Mouse (Mus musculus) brown adipose tissue, adult 24 weeks (tissue): ENCODE results near the gene Zfp768. TPM values are rescaled to one million over a fixed set of nuclear protein-coding genes. Genes with fewer than 3 reads are reported as not detected.
"Not testable (repeated sequence)": the region's sequence is repeated elsewhere in the genome, so short reads cannot be mapped to it uniquely, and the experiment has no call there.

ENCODE experiments used
- H3K27ac ChIP-seq: fragments of 200-500 bp; replicated peaks from 2 replicates; pipeline ENCODE4 v1.5.1; 2012; ENCODE audit warnings: low read depth, mild to moderate bottlenecking, low read length
- H3K4me1 ChIP-seq: fragments of 200-500 bp; 2 replicates; pipeline ENCODE4 v1.6.1; 2012; ENCODE audit warnings: low read length, mixed read lengths; ENCODE audit not compliant: control insufficient read depth, insufficient read depth, insufficient read length
- H3K4me3 ChIP-seq: fragments of 200-500 bp; 2 replicates; pipeline ENCODE4 v1.5.1; 2012; ENCODE audit warnings: low read depth, mild to moderate bottlenecking, low read length, moderate library complexity; ENCODE audit not compliant: insufficient read depth
- polyA plus RNA-seq: library from polyadenylated mRNA; stranded (reverse); fragments of >200 nt; gene quantifications from 2 replicates; pipeline ENCODE4 v1.2.4, GENCODE M21; 2012; ENCODE audit not compliant: missing spikeins, insufficient read depth, insufficient read length

Gene Zfp768
- polyA plus RNA-seq, 1 experiment: 27.5 TPM

DNA sequence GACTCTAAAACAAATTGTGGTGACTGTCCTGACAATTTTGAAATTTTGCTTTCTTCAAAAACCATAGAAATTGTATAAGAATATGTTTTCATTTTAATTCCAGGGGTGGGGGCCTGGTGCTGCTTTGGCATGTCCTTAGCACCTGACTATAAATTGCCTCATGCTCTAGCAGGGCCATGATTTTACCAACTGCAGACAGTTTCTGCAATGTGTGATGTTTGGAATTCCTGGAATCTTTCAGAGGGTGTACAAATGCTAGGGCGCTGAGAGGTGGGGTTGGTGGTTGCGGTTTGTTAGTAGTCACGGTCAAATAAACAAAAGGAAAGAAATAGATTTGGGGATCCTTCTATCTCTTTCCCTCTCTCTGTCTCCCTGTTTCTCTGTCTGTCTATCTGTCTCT lies 20.9 kb upstream of the Zfp768 start:
- H3K4me1 ChIP-seq: no peaks in the 10 kb centered on the region

DNA sequence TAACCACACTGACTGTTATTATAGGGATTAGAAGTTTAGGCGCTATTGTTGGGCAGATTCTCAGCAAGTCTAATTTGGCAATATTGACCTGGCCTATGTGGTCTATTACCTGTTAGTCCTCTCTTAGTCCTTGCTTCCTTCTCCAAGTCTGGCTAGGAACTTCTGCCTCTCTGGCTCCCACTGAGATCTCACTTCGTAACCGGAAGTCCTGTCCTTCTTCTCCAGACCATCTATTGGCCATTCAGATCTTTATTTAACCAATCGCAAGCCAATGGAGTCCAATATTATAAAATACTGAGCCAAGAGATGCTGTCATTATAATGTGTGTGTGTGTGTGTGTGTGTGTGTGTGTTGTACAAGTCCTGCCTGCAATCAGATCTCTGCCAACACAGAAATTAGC lies 18.8 kb upstream of the Zfp768 start:
- Histone ChIP-seq H3K4me3 (peak overlapping the region; percentile 18), H3K4me1 (no peaks in the 10 kb centered on the region), H3K27ac (no peak overlapping the region)

More for the DNA sequence above, 20.9 kb upstream of the Zfp768 start:
- no peak overlapping the region for H3K4me3 ChIP-seq
- H3K27ac ChIP-seq: no peak overlapping the region

DNA sequence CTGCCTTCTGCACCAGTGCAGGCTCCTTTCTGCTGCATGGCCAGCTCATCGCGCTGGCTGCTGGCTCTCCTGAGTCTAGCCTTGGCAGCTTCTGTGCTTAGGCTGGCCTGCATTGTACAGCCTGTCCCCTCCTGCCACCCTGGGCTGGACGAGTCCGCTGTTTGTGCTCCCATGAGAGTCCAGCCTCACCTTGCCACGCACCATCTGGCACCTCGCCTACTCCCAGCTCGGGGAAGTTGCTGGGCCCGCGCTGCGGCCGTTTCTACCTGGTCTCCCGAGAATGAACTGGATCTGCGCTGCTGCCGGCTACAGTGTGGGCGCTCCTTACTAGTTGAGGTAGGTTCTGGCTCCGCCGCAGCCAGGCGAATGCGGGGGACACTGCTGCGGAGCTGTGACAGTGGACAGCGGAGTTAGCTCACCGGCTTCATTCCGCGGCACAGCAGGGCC lies 18.1 kb upstream of the Zfp768 start:
- Histone ChIP-seq H3K4me1 (no peaks in the 10 kb centered on the region), H3K27ac (no peak overlapping the region), H3K4me3 (peak overlapping the region; percentile 18)

DNA sequence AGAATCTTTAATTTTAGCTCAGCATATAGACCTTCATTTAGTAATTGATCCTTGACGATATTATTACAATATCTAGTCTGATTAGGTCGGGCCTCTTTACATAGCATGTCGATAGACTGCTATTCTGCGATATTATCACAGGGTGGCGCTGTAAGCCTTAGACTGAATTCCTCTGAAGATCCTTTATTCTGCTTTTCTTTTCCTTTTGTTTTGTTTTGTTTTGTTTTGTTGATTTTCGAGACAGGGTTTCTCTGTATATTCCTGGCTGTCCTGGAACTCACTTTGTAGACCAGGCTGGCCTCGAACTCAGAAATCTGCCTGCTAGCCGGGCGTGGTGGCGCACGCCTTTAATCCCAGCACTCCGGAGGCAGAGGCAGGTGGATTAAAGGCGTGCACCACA lies 17.0 kb upstream of the Zfp768 start:
- H3K4me3 ChIP-seq: peak overlapping the region; percentile 58
- not testable (repeated sequence) for H3K27ac ChIP-seq, H3K4me1 ChIP-seq

DNA sequence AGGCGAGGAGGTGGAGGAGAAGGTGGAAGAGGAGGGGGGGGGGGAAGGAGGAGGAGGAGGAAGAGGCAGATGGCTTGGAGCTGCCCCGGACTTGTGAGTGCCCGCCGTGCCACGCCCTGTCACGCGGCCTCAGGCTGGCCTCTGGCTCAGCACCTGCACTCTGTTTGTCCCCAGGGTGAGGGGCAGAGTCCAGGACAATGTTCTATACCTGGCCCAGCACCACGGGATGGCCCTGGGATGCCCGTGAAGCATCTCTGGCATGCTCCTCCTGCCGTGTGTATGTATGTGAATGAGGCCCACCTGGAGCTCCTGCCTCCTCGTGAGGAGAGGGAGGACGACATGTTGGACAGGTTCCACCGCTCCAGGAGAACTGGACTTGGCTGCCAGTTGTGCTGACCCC lies 16.1 kb upstream of the Zfp768 start:
- Histone ChIP-seq H3K27ac (no peak overlapping the region), H3K4me1 (no peaks in the 10 kb centered on the region), H3K4me3 (no peak overlapping the region)

DNA sequence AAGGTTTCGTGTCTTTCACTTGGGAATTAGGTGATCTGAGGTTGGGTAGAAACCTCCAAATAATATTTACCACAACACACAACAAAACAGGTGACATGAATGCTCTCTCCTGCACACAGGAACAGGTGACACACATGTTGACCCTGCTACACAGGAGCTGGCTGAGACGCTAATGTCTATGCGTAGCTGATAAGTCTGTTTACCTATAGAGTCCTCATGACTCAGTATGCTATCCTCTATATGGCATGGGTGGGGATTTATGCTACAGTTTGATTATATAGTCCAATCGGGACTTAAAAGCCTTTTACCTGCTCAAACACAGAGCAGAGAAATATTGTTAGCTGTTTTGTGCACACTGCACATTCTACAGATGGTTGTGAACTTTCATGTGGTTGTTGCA lies 14.9 kb upstream of the Zfp768 start:
- H3K4me1 ChIP-seq: no peaks in the 10 kb centered on the region
- no peak overlapping the region for H3K27ac ChIP-seq
- H3K4me3 ChIP-seq: no peak overlapping the region

DNA sequence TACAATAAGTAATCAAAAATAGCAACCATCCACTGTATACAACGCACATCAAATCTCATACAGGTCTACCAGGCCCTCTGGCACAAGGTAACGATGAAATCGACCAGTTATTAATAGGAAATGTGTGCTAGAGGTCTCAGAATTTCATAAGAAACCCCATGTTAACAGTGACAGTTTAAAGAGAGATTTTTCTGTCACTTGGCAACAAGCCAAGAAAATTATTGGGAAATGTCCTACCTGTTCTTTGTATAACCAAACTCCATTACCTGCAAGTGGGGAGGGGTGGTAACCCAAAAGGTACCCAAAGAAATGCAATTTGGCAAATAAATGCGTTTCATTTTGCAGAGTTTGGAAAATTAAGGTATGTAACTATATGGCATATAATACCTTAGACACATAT lies 13.1 kb upstream of the Zfp768 start:
- Histone ChIP-seq H3K27ac (no peak overlapping the region), H3K4me3 (no peak overlapping the region), H3K4me1 (no peaks in the 10 kb centered on the region)

DNA sequence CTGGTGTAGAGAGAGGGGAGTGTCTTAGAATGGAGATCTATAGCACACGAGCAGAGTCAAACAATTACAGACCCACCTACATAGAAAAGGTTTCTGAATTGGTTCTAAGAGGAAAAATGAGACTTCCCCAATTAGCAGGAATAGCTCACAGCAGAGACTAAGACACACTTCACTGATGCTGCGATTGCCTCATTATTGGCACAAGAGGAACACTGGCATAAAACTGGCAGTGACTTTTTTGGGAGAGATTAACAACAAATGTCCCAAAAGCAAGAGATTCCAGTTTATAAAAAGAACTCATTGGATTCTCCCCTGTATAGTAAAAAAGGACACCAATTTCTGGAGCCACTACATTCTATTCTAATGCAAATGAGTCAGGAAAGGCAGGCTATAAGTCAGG lies 12.5 kb upstream of the Zfp768 start:
- no peaks in the 10 kb centered on the region for H3K4me1 ChIP-seq
- H3K4me3 ChIP-seq: no peak overlapping the region
- no peak overlapping the region for H3K27ac ChIP-seq

DNA sequence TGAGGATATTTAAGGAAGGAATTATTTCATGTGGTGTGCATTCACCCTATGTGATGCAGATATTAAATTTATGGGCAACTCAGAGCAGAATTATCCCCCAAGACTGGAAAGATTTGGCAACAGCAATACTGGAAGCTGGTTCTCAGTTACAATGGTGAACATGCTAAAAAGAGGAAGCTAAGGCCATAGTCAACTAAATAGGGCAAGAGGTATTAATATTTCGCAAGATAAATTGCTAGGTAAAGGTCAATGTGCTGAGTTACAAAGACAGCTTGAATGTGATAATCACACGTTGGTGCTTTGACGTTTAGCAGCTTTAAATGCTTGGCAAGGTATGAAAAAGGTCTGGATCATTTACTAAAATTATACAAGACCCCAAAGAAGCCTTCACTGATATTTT lies 10.4 kb upstream of the Zfp768 start:
- H3K4me3 ChIP-seq: no peak overlapping the region
- no peak overlapping the region for H3K27ac ChIP-seq
- H3K4me1 ChIP-seq: no peaks in the 10 kb centered on the region

DNA sequence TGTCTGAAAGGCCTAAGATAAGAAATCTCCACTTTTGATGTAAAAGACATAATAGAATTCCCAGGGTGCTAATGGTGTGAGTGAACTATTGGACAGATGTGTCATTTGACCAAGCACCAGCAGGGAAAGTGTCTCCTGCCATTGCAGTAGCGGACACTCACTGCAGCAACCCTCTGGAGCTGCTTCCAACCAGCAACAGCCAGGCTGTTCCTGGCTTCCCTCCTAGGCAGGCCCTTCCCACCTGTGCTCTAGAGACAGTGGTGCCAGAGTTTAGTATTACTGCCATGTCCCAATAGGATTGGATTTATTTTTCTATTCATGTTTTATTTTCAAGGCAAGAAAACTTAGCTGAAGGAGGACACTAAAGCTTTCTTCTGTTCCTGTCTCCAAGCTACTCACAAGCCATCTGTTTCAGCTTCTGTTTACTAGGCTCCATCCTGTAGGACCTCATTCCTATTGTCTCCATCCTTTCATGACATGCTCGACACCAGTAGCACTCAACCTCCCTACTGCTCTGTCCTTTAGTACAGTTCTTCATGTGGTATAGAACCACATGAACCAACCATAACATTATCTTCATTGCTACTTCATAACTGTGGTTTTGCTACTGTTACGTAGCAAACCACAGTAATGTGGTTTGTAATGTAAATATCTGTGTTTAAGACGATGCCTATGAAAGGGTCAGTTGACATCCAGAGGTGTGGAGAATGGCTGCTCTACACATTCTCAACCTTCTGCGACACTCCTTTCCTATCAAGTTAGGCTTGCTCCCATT lies 6.0 kb upstream of the Zfp768 start:
- H3K4me1 ChIP-seq: peaks cover 8% of the 10 kb centered on the region; the same call in 1 of the 2 replicates
- no peak overlapping the region for H3K27ac ChIP-seq
- H3K4me3 ChIP-seq: no peak overlapping the region

DNA sequence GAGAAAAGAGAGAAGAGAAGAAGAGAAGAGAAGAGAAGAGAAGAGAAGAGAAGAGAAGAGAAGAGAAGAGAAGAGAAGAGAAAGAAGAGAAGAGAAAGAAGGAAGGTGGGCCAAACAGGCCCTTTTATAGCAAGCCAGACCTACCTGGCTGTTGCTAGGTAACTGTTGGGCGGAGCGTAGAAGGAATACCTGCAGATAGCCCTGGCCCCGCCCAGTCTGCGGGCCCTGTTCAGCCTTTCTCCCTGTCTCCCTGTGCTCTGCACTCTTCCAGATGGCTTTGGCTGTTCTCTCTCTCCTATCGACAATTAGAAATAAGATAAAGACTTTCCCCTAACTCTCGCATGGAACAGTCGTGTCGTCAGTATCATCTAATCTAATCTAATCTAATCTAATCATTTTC lies 1.3 kb upstream of the Zfp768 start:
- Histone ChIP-seq H3K4me3 (peak overlapping the region; percentile 62), H3K4me1 (peaks cover 14% of the 10 kb centered on the region), H3K27ac (peak overlapping the region; percentile 99)

DNA sequence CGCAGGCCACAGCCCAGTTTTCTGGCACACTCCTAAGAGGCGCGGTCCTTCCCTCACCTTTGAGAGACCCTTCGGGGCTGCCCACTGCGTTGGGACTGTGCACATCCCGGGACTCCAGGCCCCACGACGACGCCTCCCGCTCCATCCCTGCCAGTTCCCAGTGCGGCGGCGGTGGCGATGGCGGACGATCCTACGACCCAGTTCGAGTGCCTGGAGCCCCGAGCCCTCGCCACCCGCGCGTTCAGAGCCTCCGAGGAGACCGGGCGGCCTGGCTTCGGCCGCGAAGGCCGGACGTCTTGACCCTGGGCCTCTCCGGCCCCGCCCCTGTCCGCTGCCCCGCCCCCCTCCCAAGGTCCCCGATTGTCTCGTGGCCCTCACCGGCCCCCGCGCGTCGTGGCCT lies 297 bp downstream of the Zfp768 start:
- Histone ChIP-seq H3K4me1 (peaks cover 14% of the 10 kb centered on the region), H3K27ac (peak overlapping the region; percentile 94), H3K4me3 (peak overlapping the region; percentile 97)

DNA sequence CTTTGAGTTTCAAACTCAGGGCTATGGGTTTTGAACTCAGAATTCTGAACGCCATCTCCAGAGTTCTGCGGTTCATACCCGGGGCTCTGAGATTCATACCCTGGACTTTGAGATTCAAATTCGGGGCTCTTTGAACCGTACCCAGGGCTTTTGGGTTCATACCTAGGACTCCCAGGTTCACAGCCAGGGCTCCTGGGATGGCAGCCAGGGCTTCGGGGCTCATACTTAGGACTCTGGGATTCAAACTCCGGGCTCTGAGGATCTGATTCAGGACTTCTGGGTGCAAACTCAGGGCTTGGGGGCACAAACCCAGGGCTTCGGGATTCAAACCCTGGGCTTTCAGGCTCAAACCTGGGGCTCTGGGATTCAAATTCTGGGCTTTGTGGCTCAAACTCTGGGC lies 1.0 kb downstream of the Zfp768 start:
- Histone ChIP-seq H3K4me1 (peaks cover 14% of the 10 kb centered on the region), H3K4me3 (peak overlapping the region; percentile 97), H3K27ac (peak overlapping the region; percentile 94)

DNA sequence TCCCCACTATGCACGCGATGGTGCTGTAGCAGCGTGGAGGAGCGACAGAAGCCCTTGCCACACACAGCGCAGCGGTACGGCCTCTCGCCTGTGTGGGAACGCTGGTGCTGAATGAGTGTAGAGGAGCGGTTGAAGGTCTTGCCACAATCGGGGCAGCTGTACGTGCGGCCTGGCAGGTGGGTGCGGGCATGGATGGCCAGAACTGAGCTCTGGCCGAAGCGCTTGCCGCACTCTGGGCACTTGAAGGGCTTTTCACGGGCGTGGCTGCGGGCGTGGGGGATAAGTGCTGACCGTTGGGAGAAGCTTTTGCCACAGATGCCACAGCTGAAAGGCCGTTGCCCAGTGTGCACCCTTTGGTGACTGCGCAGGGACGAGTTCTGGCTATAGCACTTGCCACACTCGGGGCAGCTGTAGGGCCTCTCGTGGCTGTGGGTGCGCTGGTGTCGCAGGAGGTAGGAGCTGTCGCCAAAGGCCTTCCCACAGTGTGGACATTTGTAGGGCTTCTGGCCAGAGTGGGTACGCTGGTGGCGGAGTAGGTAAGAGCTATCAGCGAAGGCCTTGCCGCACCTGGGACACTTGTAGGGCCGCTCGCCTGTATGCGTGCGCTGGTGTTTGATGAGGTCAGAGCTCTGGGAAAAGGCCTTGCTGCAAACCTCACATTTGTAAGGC lies 1.9 kb downstream of the Zfp768 start:
- no peak overlapping the region for H3K27ac ChIP-seq
- H3K4me1 ChIP-seq: peaks cover 14% of the 10 kb centered on the region
- peak overlapping the region; percentile 34 for H3K4me3 ChIP-seq

DNA sequence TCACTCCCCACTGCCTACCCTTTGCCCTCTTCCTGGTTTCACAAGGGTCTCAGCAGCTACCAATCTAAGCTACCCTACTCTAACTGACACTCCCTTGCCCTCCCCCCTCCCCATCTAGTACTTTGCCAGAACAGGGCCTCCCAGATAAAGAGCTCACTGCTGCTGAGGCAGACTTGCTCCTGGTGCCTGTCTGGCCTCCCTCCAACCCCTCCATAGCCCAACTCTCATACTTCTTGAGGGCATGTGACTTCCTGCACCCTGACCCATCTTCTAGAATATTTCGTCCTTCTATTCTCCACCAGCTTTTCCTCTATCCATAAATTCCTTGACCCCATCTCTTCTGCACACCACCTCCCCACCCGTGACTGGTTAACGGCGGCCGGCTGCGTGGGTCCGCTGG lies 2.5 kb downstream of the Zfp768 start:
- peaks cover 14% of the 10 kb centered on the region for H3K4me1 ChIP-seq
- H3K27ac ChIP-seq: no peak overlapping the region
- H3K4me3 ChIP-seq: no peak overlapping the region

DNA sequence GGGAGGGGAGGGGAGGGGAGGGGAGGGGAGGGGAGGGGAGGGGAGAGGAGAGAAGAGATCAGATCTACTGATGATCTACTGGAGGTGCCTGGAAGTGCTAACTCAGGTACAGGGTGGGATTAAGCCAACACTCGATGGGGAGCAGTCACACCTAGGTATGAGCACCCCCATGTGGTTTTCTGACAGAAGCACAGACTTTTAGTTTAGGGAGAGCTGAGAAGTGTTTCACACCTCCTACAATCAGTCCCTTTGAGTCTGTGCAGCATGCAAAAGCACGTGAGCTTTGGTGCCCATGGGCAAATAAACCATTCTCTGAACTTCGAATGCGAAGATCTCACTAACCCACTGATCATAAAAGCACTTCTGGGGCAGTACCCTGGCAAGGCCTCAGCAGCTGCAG lies 3.1 kb downstream of the Zfp768 start:
- Histone ChIP-seq H3K27ac (no peak overlapping the region), H3K4me3 (no peak overlapping the region), H3K4me1 (peaks cover 11% of the 10 kb centered on the region)
